In genomic region chr12:79679941-79680697, GRCm38 (mm10) we compare ENCODE assay signal across 8 mouse cellular contexts.
DNase-seq lines count a peak whose midpoint lies in the region; TF ChIP-seq lines count a peak whose summit lies in the region.

No protein-coding gene starts in this region.

- H3K4me3 ChIP-seq in cortical plate, adult 2 months (ENCODE audit: insufficient read depth, low read length) = no peak overlapping the region

- H3K27ac ChIP-seq in cortical plate, adult 2 months (ENCODE audit: insufficient read depth, low read length) = 0 out of 2 replicates have a peak overlapping the region, but pooled peaks have one; percentile 12

- H3K4me1 ChIP-seq in cortical plate, adult 2 months (ENCODE audit: control insufficient read depth, insufficient read depth, low read length) = peaks cover 4% of the 10 kb centered on the region; the same call in 1 of the 2 replicates

- no peak for TF ChIP-seq CTCF in cortical plate, adult 2 months (IDR thresholded peaks at IDR 0.05; ENCODE audit: extremely low read depth, insufficient read depth, low read length)

- intact Hi-C loops in heart, postnatal 14 days (cut with DNase I) = no loop called here
- intact Hi-C loops in left cerebral cortex, postnatal 25 days (cut with DNase I) = loop anchor here (2.0 kb wide), 1 partner anchor 53 kb away; no protein-coding TSS in a partner anchor

- no peak for TF ChIP-seq POLR2A in cortical plate, adult 2 months (IDR thresholded peaks at IDR 0.05; ENCODE audit: extremely low read depth, insufficient read depth, low read length)

- peak; percentile 29 for DNase-seq in gastrocnemius, postnatal 10 days
- DNase-seq in gastrocnemius, postnatal 25 days = no peak
- DNase-seq in heart, postnatal 14 days = peak; percentile 19 to 47
- DNase-seq in left cerebral cortex, postnatal 25 days (ENCODE audit: low spot score in 2 of 2) = peak; percentile 14 to 52
- peak; percentile 38 for DNase-seq in telencephalon, adult 2 months (ENCODE audit: low read depth, low spot score)
- no peak for DNase-seq in adrenal gland, adult (ENCODE audit: inconsistent age in 2 of 2, low spot score in 1 of 2)
- DNase-seq in liver = no peak

Comparison
In these comparisons a context has a peak if more than half of its experiments do, and no peak if none do; other contexts are left out.
1. DNase-seq: peak in gastrocnemius, postnatal 10 days (single experiment), heart, postnatal 14 days (2 of 2), left cerebral cortex, postnatal 25 days (2 of 2) and telencephalon, adult 2 months (single experiment); none in gastrocnemius, postnatal 25 days (single experiment), adrenal gland, adult (0 of 2) and liver (single experiment).